Mouse (Mus musculus): ENCODE data around the gene Crebl2. TPM values are rescaled to one million over a fixed set of nuclear protein-coding genes. Genes with fewer than 3 reads are reported as not detected.

Crebl2 gene
- 1.3 and 1.5 TPM in 2 replicates for polyA plus RNA-seq (2014; fragmentation: Nextera tagmentation; extraction: Ambion mirVana)

GRCm38 (mm10) chr6:134829786-134830700 lies at the start of gene Crebl2:
Crebl2 (plus strand) TSS chr6:134830154.
- Histone ChIP-seq H3K9ac (ENCODE audit: low read depth, low read length) (peak within 1 kb of the TSS; percentile 82), H3K9me3 (ENCODE audit: control insufficient read depth, low read length) (no peaks in the 10 kb centered on the region), H3K27ac (ENCODE audit: low read depth, low read length) (peak within 1 kb of the TSS; percentile 86), H3K27me3 (replicated peaks; ENCODE audit: control insufficient read depth, insufficient read depth, low read length) (no peaks in the 10 kb centered on the region), H3K4me3 (ENCODE audit: low read depth, low read length) (peak within 1 kb of the TSS; percentile 71), H3K4me2 (peak within 1 kb of the TSS; percentile 92), H3K4me1 (replicated peaks; ENCODE audit: control insufficient read depth, insufficient read depth, low read length) (peaks cover 11% of the 10 kb centered on the region; the same call in 1 of the 2 replicates), H3K36me3 (ENCODE audit: control insufficient read depth, insufficient read depth, low read length) (no peaks in the 10 kb centered on the region)
- DNase-seq (ENCODE audit: low spot score) (peak; percentile 99), ATAC-seq (replicated peaks; ENCODE audit: low FRiP score) (peak; percentile 96)
- under 1% methylated on average over 57 of the region's 58 CpGs for WGBS

- peak overlapping the region; percentile 20; the same call in 1 of the 2 replicates for H3K4me3 ChIP-seq (ENCODE audit: low read depth, low read length)
- H3K4me2 ChIP-seq, result peak overlapping the region; percentile 51
- H3K27me3 ChIP-seq (replicated peaks; ENCODE audit: control insufficient read depth, insufficient read depth, low read length), result no peaks in the 10 kb centered on the region
- ATAC-seq (replicated peaks; ENCODE audit: low FRiP score), result peak; percentile 92
- H3K9me3 ChIP-seq (ENCODE audit: control insufficient read depth, low read length), result no peaks in the 10 kb centered on the region
- WGBS, result 55% methylated on average over 7 of the region's 7 CpGs
- peak; percentile 33 for DNase-seq (ENCODE audit: low spot score)
- H3K4me1 ChIP-seq (replicated peaks; ENCODE audit: control insufficient read depth, insufficient read depth, low read length), result peaks cover 14% of the 10 kb centered on the region
- H3K27ac ChIP-seq (ENCODE audit: low read depth, low read length), result peak overlapping the region; percentile 73
- H3K9ac ChIP-seq (ENCODE audit: low read depth, low read length), result peak overlapping the region; percentile 40; the same call in 1 of the 2 replicates
- no peaks in the 10 kb centered on the region for H3K36me3 ChIP-seq (ENCODE audit: control insufficient read depth, insufficient read depth, low read length)
These were observed 48.5 kb upstream of the Crebl2 start for GRCm38 (mm10) chr6:134781494-134781913.

- ATAC-seq (replicated peaks; ENCODE audit: low FRiP score) (no peak), DNase-seq (ENCODE audit: low spot score) (peak; percentile 11)
- 90% methylated on average over 7 of the region's 7 CpGs for WGBS
- Histone ChIP-seq H3K27me3 (replicated peaks; ENCODE audit: control insufficient read depth, insufficient read depth, low read length) (no peaks in the 10 kb centered on the region), H3K9ac (ENCODE audit: low read depth, low read length) (no peak overlapping the region), H3K4me1 (replicated peaks; ENCODE audit: control insufficient read depth, insufficient read depth, low read length) (peaks cover 14% of the 10 kb centered on the region), H3K4me2 (no peak overlapping the region), H3K9me3 (ENCODE audit: control insufficient read depth, low read length) (no peaks in the 10 kb centered on the region), H3K4me3 (ENCODE audit: low read depth, low read length) (no peak overlapping the region), H3K36me3 (ENCODE audit: control insufficient read depth, insufficient read depth, low read length) (no peaks in the 10 kb centered on the region), H3K27ac (ENCODE audit: low read depth, low read length) (no peak overlapping the region)
These were observed 47.1 kb upstream of the Crebl2 start for GRCm38 (mm10) chr6:134782900-134783299.

DNA sequence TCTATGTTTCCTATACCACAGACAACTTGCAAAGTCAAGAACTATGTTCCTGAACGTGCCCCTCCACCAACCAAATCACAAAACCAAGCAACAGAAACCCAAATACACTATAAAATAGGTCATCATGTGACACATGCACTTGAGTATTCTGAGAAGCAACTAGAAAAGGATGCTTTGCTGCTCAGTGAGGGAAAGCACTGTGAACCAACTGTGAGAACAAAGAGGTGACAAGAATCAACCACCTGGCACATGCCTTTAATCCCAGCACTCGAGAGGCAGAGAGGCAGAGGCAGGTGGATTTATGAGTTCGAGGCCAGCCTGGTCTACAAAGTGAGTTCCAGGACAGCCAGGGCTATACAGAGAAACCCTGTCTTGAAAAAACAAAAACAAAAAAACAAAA lies 43.5 kb upstream of the Crebl2 start:
- Histone ChIP-seq H3K4me2 (no peak overlapping the region), H3K36me3 (ENCODE audit: control insufficient read depth, insufficient read depth, low read length) (no peaks in the 10 kb centered on the region), H3K9ac (ENCODE audit: low read depth, low read length) (no peak overlapping the region), H3K27me3 (replicated peaks; ENCODE audit: control insufficient read depth, insufficient read depth, low read length) (no peaks in the 10 kb centered on the region), H3K27ac (ENCODE audit: low read depth, low read length) (no peak overlapping the region), H3K4me3 (ENCODE audit: low read depth, low read length) (no peak overlapping the region), H3K4me1 (replicated peaks; ENCODE audit: control insufficient read depth, insufficient read depth, low read length) (peaks cover 16% of the 10 kb centered on the region), H3K9me3 (ENCODE audit: control insufficient read depth, low read length) (no peaks in the 10 kb centered on the region)
- ATAC-seq (replicated peaks; ENCODE audit: low FRiP score) (no peak), DNase-seq (ENCODE audit: low spot score) (peak; percentile 11)
- 77% methylated on average over 3 of the region's 3 CpGs for WGBS

- H3K9me3 ChIP-seq (ENCODE audit: control insufficient read depth, low read length), result no peaks in the 10 kb centered on the region
- 83% methylated on average over 6 of the region's 6 CpGs for WGBS
- peaks cover 10% of the 10 kb centered on the region for H3K4me1 ChIP-seq (replicated peaks; ENCODE audit: control insufficient read depth, insufficient read depth, low read length)
- H3K36me3 ChIP-seq (ENCODE audit: control insufficient read depth, insufficient read depth, low read length), result no peaks in the 10 kb centered on the region
- DNase-seq (ENCODE audit: low spot score), result no peak
- H3K27ac ChIP-seq (ENCODE audit: low read depth, low read length), result no peak overlapping the region
- H3K27me3 ChIP-seq (replicated peaks; ENCODE audit: control insufficient read depth, insufficient read depth, low read length), result no peaks in the 10 kb centered on the region
- H3K4me3 ChIP-seq (ENCODE audit: low read depth, low read length), result no peak overlapping the region
- no peak overlapping the region for H3K9ac ChIP-seq (ENCODE audit: low read depth, low read length)
- ATAC-seq (replicated peaks; ENCODE audit: low FRiP score), result no peak
- H3K4me2 ChIP-seq, result no peak overlapping the region
These were observed 40.9 kb upstream of the Crebl2 start for GRCm38 (mm10) chr6:134789100-134789499.

DNA sequence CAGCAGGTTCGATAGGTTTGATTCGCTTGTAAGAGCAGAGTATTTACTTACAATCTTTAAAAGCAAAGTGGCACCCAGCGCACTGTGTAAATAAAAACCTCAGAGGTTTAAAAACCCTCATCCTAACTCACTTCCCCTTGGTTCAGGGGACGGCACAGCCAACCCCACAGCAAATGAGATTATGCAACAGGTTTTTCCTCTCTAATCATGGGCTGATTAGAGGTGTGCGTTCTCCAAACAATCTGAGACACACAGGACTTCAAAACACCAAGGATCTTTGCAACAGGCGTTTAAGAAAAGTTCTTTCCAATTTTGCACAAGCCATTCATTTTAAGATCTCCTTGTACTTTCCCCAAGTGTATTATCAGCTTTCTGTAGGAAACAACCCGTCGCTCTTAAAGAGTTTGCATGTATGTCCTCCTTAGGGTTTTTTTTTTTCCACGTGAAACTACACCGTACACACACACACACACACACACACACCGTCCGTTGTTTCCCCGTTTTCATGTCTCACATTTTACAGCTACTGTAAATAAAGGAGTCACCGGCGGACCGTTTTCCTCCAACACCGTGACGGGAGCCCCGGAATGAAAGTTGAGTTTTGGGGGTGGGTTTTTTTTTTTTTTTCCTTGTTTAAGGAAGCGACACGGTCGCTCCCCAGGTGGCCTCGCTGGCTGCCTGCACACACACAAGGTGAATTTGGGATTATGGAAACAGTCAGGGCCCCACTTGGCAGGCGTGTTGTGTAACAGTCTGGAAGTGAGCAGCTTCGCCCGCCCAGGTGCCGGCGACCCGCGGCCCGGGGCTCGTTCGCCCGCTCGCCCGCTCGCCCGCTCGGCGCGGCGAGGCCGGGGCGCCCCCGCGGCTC lies 38.5 kb upstream of the Crebl2 start:
- H3K27ac ChIP-seq (ENCODE audit: low read depth, low read length), result peak overlapping the region; percentile 92
- peak overlapping the region; percentile 76 for H3K4me2 ChIP-seq
- peaks cover 11% of the 10 kb centered on the region for H3K4me1 ChIP-seq (replicated peaks; ENCODE audit: control insufficient read depth, insufficient read depth, low read length)
- H3K27me3 ChIP-seq (replicated peaks; ENCODE audit: control insufficient read depth, insufficient read depth, low read length), result no peaks in the 10 kb centered on the region
- H3K4me3 ChIP-seq (ENCODE audit: low read depth, low read length), result peak overlapping the region; percentile 87
- DNase-seq (ENCODE audit: low spot score), result peak; percentile 56
- no peaks in the 10 kb centered on the region for H3K9me3 ChIP-seq (ENCODE audit: control insufficient read depth, low read length)
- no peaks in the 10 kb centered on the region for H3K36me3 ChIP-seq (ENCODE audit: control insufficient read depth, insufficient read depth, low read length)
- no peak for ATAC-seq (replicated peaks; ENCODE audit: low FRiP score)
- under 1% methylated on average over 46 of the region's 46 CpGs for WGBS
- peak overlapping the region; percentile 96 for H3K9ac ChIP-seq (ENCODE audit: low read depth, low read length)

GRCm38 (mm10) chr6:134792141-134793045 lies 37.6 kb upstream of the Crebl2 start, which contains the start of gene Dusp16:
Dusp16 (minus strand) TSS chr6:134792625.
- DNase-seq (ENCODE audit: low spot score) (peak; percentile 77), ATAC-seq (replicated peaks; ENCODE audit: low FRiP score) (peak; percentile 88)
- Histone ChIP-seq H3K9ac (ENCODE audit: low read depth, low read length) (peak within 1 kb of the TSS; percentile 96), H3K27me3 (replicated peaks; ENCODE audit: control insufficient read depth, insufficient read depth, low read length) (no peaks in the 10 kb centered on the region), H3K4me1 (replicated peaks; ENCODE audit: control insufficient read depth, insufficient read depth, low read length) (peaks cover 11% of the 10 kb centered on the region), H3K4me3 (ENCODE audit: low read depth, low read length) (peak within 1 kb of the TSS; percentile 87), H3K36me3 (ENCODE audit: control insufficient read depth, insufficient read depth, low read length) (no peaks in the 10 kb centered on the region), H3K4me2 (peak within 1 kb of the TSS; percentile 77), H3K27ac (ENCODE audit: low read depth, low read length) (peak within 1 kb of the TSS; percentile 92), H3K9me3 (ENCODE audit: control insufficient read depth, low read length) (no peaks in the 10 kb centered on the region)
- WGBS, result under 1% methylated on average over 98 of the region's 108 CpGs
